Mouse (Mus musculus) cerebral cortex, adult 2 months (tissue): Measurements from ENCODE around the gene Ccn5.

Experiments
- WGBS: fragments of 180-500 bp; shearing (Covaris S2); methylation state at CpG from one replicate; pipeline ENCODE4 v1.1.7; 2018; 5-methylcytosine and 5-hydroxymethylcytosine counted together

Ccn5 gene

GRCm38 (mm10) chr2:163820607-163821006 is at the start of gene Ccn5:
Gene Ccn5, plus strand, starts transcription at chr2:163820861.
- WGBS: 68% methylated on average over 4 of the region's 4 CpGs

- WGBS: 51% methylated on average over 13 of the region's 13 CpGs
Measured at GRCm38 (mm10) chr2:163776661-163777060, 44.0 kb upstream of the Ccn5 start.

GRCm38 (mm10) chr2:163777061-163777460 is 43.6 kb upstream of the Ccn5 start:
- 67% methylated on average over 2 of the region's 2 CpGs for WGBS

- 77% methylated on average over 4 of the region's 4 CpGs for WGBS
Measured at GRCm38 (mm10) chr2:163778896-163779295, 41.8 kb upstream of the Ccn5 start.

- WGBS: 86% methylated on average over 6 of the region's 6 CpGs
Measured at GRCm38 (mm10) chr2:163783368-163783767, 37.3 kb upstream of the Ccn5 start.

GRCm38 (mm10) chr2:163783901-163784300 is 36.8 kb upstream of the Ccn5 start:
- WGBS: 75% methylated on average over 4 of the region's 4 CpGs

- 92% methylated on average over 6 of the region's 6 CpGs for WGBS
Measured at GRCm38 (mm10) chr2:163787086-163787485, 33.6 kb upstream of the Ccn5 start.

GRCm38 (mm10) chr2:163787709-163788108 is 33.0 kb upstream of the Ccn5 start:
- 40% methylated on average over 3 of the region's 3 CpGs for WGBS

GRCm38 (mm10) chr2:163788484-163788883 is 32.2 kb upstream of the Ccn5 start:
- WGBS: 75% methylated on average over 4 of the region's 4 CpGs

- 76% methylated on average over 7 of the region's 7 CpGs for WGBS
Measured at GRCm38 (mm10) chr2:163798411-163798810, 22.2 kb upstream of the Ccn5 start.

GRCm38 (mm10) chr2:163800832-163801231 is 19.8 kb upstream of the Ccn5 start:
- whole genome bisulfite sequencing: 34% methylated on average over 3 of the region's 3 CpGs

GRCm38 (mm10) chr2:163801406-163801805 is 19.3 kb upstream of the Ccn5 start:
- WGBS: 57% methylated on average over 5 of the region's 5 CpGs

GRCm38 (mm10) chr2:163803838-163804237 is 16.8 kb upstream of the Ccn5 start:
- 83% methylated on average over 5 of the region's 5 CpGs for WGBS

- 50% methylated on average over 4 of the region's 4 CpGs for WGBS
Measured at GRCm38 (mm10) chr2:163809166-163809565, 11.5 kb upstream of the Ccn5 start.

- WGBS: 77% methylated on average over 7 of the region's 7 CpGs
Measured at GRCm38 (mm10) chr2:163809704-163810103, 11.0 kb upstream of the Ccn5 start.

- WGBS: 56% methylated on average over 5 of the region's 5 CpGs
Measured at GRCm38 (mm10) chr2:163813077-163813476, 7.6 kb upstream of the Ccn5 start.

- WGBS: 93% methylated on average over 9 of the region's 9 CpGs
Measured at GRCm38 (mm10) chr2:163814739-163815465, 5.8 kb upstream of the Ccn5 start.

GRCm38 (mm10) chr2:163823248-163823647 is 2.6 kb downstream of the Ccn5 start:
- 7% methylated on average over 4 of the region's 4 CpGs for WGBS

GRCm38 (mm10) chr2:163823771-163824170 is 3.1 kb downstream of the Ccn5 start:
- WGBS: 44% methylated on average over 11 of the region's 11 CpGs

- WGBS: 73% methylated on average over 1 of the region's 1 CpGs
Measured at GRCm38 (mm10) chr2:163825861-163826260, 5.2 kb downstream of the Ccn5 start.

- 58% methylated on average over 5 of the region's 5 CpGs for WGBS
Measured at GRCm38 (mm10) chr2:163826494-163826893, 5.8 kb downstream of the Ccn5 start.

- WGBS: 60% methylated on average over 1 of the region's 1 CpGs
Measured at GRCm38 (mm10) chr2:163831163-163831562, 10.5 kb downstream of the Ccn5 start.

GRCm38 (mm10) chr2:163838043-163838442 is 17.4 kb downstream of the Ccn5 start:
- 9% methylated on average over 9 of the region's 9 CpGs for WGBS

- WGBS: 46% methylated on average over 6 of the region's 6 CpGs
Measured at GRCm38 (mm10) chr2:163839519-163839918, 18.9 kb downstream of the Ccn5 start.
